Mouse (Mus musculus): ENCODE measurements at regions not wholly inside any gene's neighbourhood (a gene's known extent, or its start where the extent isn't known, plus 50 kb on each side); places are given as distances from the start of the nearest gene placed in this dataset.

DNA sequence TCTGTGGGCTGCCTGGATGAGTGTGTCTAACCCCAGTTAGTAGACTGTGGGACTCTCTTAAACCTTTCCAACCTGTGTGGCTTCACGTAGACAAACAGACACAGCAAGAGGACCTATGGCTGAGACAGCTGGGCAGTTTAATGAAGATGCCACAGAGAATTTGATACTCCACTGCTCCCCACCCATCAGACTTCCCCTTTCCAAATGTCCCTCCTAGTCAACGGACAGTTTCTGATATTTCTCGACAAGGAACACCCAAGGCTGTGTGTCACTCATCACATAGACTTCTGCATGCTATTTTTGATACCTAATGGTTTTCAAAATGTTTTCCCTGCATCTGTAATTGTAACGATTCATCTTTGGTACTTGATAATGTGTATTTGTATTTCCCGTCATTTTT, 120.8 kb downstream of the Fam173b start:
- TF ChIP-seq CTCF (IDR thresholded peaks at IDR 0.05; ENCODE audit: low read depth): no peak
- Histone ChIP-seq H3K9me3 (ENCODE audit: low read depth, low read length) (no peaks in the 10 kb centered on the region), H3K36me3 (ENCODE audit: insufficient read depth) (no peaks in the 10 kb centered on the region), H3K4me3 (ENCODE audit: low read depth, low read length) (no peak overlapping the region), H3K27me3 (ENCODE audit: insufficient read depth, low read length) (no peaks in the 10 kb centered on the region), H3K27ac (ENCODE audit: low read depth) (no peak overlapping the region), H3K4me1 (ENCODE audit: insufficient read depth) (no peaks in the 10 kb centered on the region), H3K9ac (no peak overlapping the region), H3K4me2 (no peak overlapping the region)
- 77% methylated on average over 5 of the region's 5 CpGs for WGBS
- no peak for ATAC-seq (ENCODE audit: insufficient read depth)
- DNase-seq: no peak

DNA sequence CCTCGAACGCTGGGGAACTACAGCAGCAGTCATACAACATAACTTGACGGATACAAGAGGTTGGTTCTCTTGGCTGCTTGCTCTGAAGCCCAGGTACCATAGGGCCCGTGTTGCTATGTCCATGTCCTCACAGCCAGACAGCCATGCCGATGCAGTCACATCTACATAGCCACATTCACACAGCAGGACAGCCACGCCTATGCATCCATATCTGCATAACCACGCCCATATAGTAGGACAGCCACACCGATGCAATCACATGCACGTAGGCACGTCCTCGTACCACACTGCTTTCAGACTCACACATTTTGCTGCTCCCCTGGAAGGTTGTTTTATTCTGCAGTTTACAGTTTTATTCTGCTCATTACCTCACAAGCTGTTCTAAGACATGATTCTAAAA, 122.6 kb downstream of the Fam173b start:
- 52% methylated on average over 11 of the region's 11 CpGs for WGBS
- Histone ChIP-seq H3K27me3 (ENCODE audit: insufficient read depth, low read length) (no peaks in the 10 kb centered on the region), H3K4me2 (no peak overlapping the region), H3K36me3 (ENCODE audit: insufficient read depth) (no peaks in the 10 kb centered on the region), H3K9me3 (ENCODE audit: low read depth, low read length) (no peaks in the 10 kb centered on the region), H3K4me3 (ENCODE audit: low read depth, low read length) (no peak overlapping the region), H3K9ac (no peak overlapping the region), H3K27ac (ENCODE audit: low read depth) (no peak overlapping the region), H3K4me1 (ENCODE audit: insufficient read depth) (no peaks in the 10 kb centered on the region)
- no peak for TF ChIP-seq CTCF (IDR thresholded peaks at IDR 0.05; ENCODE audit: low read depth)
- ATAC-seq (ENCODE audit: insufficient read depth) (no peak), DNase-seq (peak; percentile 17)

DNA sequence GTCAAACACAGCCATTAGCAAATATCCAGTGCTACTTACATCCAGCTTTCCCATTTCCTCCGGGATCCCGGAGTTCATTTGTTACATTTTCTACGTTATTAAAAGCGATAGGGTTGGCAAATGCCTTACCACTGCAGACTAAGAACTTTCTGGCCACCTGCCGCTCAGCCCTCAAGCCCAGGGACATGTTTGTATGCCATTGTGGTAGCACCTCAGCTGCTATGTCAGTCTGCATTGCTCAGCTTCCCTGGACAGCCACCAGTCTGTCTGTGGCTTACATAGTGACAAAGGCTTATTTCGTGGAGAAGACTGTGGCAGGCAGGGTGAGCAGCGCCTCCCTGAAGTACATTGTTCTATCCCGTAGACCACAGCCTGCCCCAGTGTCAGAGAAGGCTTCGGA, 127.5 kb downstream of the Fam173b start:
- Histone ChIP-seq H3K9ac (no peak overlapping the region), H3K4me3 (ENCODE audit: low read depth, low read length) (no peak overlapping the region), H3K27ac (ENCODE audit: low read depth) (no peak overlapping the region), H3K4me2 (no peak overlapping the region), H3K4me1 (ENCODE audit: insufficient read depth) (no peaks in the 10 kb centered on the region), H3K36me3 (ENCODE audit: insufficient read depth) (no peaks in the 10 kb centered on the region), H3K9me3 (ENCODE audit: low read depth, low read length) (no peaks in the 10 kb centered on the region), H3K27me3 (ENCODE audit: insufficient read depth, low read length) (no peaks in the 10 kb centered on the region)
- TF ChIP-seq CTCF (IDR thresholded peaks at IDR 0.05; ENCODE audit: low read depth): no peak
- ATAC-seq (ENCODE audit: insufficient read depth): no peak
- 80% methylated on average over 9 of the region's 9 CpGs for WGBS
- DNase-seq: no peak

GRCm38 (mm10) chr15:31741686-31742085, 140.0 kb downstream of the Fam173b start:
- DNase-seq (peak; percentile 37), ATAC-seq (ENCODE audit: insufficient read depth) (no peak)
- Histone ChIP-seq H3K36me3 (ENCODE audit: insufficient read depth) (no peaks in the 10 kb centered on the region), H3K4me2 (no peak overlapping the region), H3K27me3 (ENCODE audit: insufficient read depth, low read length) (no peaks in the 10 kb centered on the region), H3K27ac (ENCODE audit: low read depth) (no peak overlapping the region), H3K4me3 (ENCODE audit: low read depth, low read length) (no peak overlapping the region), H3K4me1 (ENCODE audit: insufficient read depth) (no peaks in the 10 kb centered on the region), H3K9ac (no peak overlapping the region), H3K9me3 (ENCODE audit: low read depth, low read length) (no peaks in the 10 kb centered on the region)
- no peak for TF ChIP-seq CTCF (IDR thresholded peaks at IDR 0.05; ENCODE audit: low read depth)
- 37% methylated on average over 4 of the region's 4 CpGs for WGBS

DNA sequence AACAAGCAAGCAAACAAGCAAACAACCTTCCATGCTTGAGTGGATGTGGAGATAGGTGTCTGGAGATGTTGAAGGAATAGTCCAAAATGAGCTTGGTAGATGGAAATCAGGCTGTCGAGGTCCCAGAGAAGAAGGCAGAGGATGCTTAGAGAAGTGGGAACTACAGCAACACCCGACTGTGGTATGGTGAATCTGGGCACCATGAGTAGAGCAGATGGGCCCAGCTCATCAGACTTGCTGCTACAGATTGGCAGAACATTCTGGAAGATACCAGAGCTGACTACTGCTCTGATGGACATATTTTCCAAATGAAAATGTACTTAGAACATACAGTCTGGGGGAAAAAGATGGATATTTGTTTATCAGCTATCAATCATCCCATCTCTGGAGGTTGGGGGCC, 142.9 kb downstream of the Fam173b start:
- 82% methylated on average over 2 of the region's 2 CpGs for WGBS
- H3K4me3 ChIP-seq (ENCODE audit: low read depth, low read length): no peak overlapping the region
- H3K9ac ChIP-seq: no peak overlapping the region
- no peak for TF ChIP-seq CTCF (IDR thresholded peaks at IDR 0.05; ENCODE audit: low read depth)
- H3K4me2 ChIP-seq: no peak overlapping the region
- no peaks in the 10 kb centered on the region for H3K36me3 ChIP-seq (ENCODE audit: insufficient read depth)
- H3K27me3 ChIP-seq (ENCODE audit: insufficient read depth, low read length): no peaks in the 10 kb centered on the region
- H3K9me3 ChIP-seq (ENCODE audit: low read depth, low read length): no peaks in the 10 kb centered on the region
- DNase-seq (no peak), ATAC-seq (ENCODE audit: insufficient read depth) (no peak)
- H3K27ac ChIP-seq (ENCODE audit: low read depth): no peak overlapping the region
- H3K4me1 ChIP-seq (ENCODE audit: insufficient read depth): no peaks in the 10 kb centered on the region

DNA sequence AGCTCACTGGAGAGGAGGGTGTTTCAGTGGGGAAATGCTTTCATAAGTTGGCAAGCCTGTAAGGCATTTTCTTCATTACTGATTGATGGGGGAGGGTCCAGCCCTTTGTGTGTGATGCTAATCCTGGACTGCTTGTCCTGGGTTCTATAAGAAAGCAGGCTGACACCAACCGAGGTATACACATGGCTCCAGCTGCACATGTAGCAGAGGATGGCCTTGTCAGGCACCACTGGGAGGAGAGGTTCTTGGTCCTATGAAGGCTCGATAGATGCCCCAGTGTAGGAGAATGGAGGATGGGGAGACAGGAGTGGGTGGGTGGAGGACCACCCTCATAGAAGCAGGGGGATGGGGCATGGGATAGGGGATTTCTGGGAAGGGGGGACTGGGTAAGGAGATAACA, 151.0 kb downstream of the Fam173b start:
- Histone ChIP-seq H3K36me3 (ENCODE audit: insufficient read depth) (no peaks in the 10 kb centered on the region), H3K4me2 (no peak overlapping the region), H3K4me3 (ENCODE audit: low read depth, low read length) (no peak overlapping the region), H3K27me3 (ENCODE audit: insufficient read depth, low read length) (no peaks in the 10 kb centered on the region), H3K9ac (no peak overlapping the region), H3K27ac (ENCODE audit: low read depth) (no peak overlapping the region), H3K4me1 (ENCODE audit: insufficient read depth) (no peaks in the 10 kb centered on the region), H3K9me3 (ENCODE audit: low read depth, low read length) (no peaks in the 10 kb centered on the region)
- 60% methylated on average over 2 of the region's 2 CpGs for WGBS
- ATAC-seq (ENCODE audit: insufficient read depth): no peak
- no peak for DNase-seq
- no peak for TF ChIP-seq CTCF (IDR thresholded peaks at IDR 0.05; ENCODE audit: low read depth)

DNA sequence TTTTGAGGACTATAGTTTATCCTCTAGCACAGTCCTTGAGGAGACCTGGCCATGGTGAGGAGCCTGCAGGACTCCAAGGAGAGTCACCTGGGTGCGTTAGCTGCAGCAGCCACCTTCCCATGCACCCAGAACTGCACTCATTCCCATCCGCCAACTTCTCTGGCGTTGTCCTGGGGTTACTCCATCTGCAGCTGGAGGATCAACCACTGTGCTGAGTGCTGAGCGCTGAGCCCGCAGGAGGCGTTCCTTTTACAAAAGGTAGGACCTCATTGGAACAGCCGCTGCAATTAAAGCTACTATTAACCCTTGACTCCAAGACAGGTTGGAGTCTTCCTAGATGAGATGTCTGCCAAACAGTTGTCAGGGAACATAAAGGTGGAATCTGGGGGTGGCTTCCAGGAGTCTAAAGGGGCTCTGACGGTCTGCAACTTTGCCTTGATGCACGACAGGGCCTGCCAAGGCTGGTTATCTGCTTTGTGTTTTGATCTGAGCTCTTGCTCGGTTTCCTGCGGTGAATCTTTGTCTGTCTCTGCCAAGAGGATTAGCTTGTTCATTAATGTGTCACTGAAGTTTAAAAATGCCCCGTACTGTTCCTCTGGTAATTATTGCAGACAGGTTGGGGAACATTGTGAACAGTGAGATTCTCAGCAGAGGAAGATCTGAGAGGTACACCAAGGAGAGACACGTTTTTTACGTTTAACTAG, 152.1 kb downstream of the Fam173b start:
- ATAC-seq (ENCODE audit: insufficient read depth) (no peak), DNase-seq (no peak)
- Histone ChIP-seq H3K27ac (ENCODE audit: low read depth) (no peak overlapping the region), H3K27me3 (ENCODE audit: insufficient read depth, low read length) (no peaks in the 10 kb centered on the region), H3K4me1 (ENCODE audit: insufficient read depth) (no peaks in the 10 kb centered on the region), H3K4me3 (ENCODE audit: low read depth, low read length) (no peak overlapping the region), H3K36me3 (ENCODE audit: insufficient read depth) (no peaks in the 10 kb centered on the region), H3K9ac (no peak overlapping the region), H3K4me2 (no peak overlapping the region), H3K9me3 (ENCODE audit: low read depth, low read length) (no peaks in the 10 kb centered on the region)
- TF ChIP-seq CTCF (IDR thresholded peaks at IDR 0.05; ENCODE audit: low read depth): no peak
- WGBS: 46% methylated on average over 14 of the region's 14 CpGs
